Mouse (Mus musculus): Measurements from ENCODE around the gene Spire2.

The Spire2 gene

DNA sequence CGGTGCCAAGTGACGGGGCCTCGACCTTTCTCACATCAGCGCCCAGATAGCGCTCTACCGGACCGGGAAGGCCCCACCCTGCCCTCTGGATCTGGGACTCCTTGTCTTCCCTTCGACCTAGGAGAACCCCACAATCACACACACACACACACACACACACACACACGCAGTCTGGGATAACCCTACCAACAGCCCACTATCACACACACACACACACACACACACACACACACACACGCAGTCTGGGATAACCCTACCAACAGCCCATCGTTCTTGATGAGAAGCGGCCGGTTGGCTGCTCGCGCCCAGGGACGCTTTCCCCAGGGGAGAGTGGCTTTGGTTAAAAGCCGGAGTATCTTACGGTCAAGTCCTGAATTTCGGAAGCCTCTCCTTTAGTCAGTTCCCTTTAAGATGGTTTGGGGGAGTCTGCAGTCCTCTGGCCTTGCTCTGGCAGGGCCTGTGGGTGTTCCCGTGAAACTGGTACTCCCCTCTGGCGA lies 626 bp downstream of the Spire2 start:
- ATAC-seq (ENCODE audit: insufficient number of reproducible peaks, low FRiP score, low TSS enrichment), result peak; percentile 43; the same call in 1 of the 2 replicates

DNA sequence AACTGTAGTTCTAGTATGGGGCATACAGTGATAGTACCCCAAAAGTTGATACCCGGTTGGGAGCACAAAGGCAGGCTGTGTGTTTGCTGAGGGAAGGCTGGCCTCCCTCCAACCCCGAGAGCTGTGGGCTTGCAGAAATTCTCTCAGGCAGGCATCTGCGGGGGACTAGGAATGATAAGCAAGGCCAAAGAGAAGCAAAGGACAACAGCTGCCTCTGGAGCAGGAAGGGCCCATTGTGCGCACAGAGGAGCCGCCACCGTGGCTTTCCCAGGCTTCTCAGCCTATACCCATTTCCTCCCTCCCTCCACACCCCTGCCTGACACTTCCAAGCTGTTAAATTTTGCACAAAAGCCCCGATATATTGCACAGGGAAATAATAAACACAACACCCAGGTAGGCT lies 1.4 kb downstream of the Spire2 start:
- ATAC-seq (ENCODE audit: insufficient number of reproducible peaks, low FRiP score, low TSS enrichment), result no peak

DNA sequence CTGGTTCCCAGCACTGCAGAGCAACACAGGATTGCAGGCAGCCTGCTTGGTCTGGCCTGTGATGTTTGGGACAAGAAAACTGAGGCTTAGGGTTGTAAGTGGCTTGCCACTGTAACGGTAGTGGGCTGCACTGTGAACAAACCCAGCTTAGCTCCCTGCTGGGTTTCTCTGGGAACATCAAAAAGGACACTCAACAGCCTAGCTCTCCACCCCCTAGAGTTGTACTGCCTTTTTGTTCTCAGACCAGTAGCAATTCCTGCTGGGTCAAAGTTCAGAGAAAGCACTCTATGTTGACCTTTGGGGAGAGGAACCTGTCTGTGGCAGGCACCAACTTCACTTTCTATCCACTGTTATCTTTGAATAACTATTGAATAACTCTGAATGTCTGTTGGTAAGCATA lies 2.0 kb downstream of the Spire2 start:
- ATAC-seq (ENCODE audit: insufficient number of reproducible peaks, low FRiP score, low TSS enrichment), result no peak

DNA sequence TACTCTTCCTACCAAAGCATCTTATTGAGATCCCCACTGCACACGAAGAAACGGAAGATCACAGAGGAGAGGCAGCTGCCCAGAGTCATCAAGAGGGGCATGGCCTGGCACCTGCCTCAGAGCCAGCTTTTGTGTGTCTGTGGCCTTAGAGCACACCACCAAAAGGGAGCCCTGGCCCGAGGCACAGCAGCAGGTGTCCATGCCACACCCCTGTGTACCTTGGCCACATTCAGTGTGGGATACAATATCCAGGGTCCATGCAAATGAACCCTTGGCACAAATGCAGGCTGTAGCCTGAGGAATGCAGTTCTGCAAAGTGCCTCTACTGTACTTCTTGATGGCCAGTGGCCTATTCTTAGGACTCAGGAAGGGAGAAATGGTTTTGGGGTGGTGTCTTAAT lies 5.0 kb downstream of the Spire2 start:
- no peak for ATAC-seq (ENCODE audit: insufficient number of reproducible peaks, low FRiP score, low TSS enrichment)

DNA sequence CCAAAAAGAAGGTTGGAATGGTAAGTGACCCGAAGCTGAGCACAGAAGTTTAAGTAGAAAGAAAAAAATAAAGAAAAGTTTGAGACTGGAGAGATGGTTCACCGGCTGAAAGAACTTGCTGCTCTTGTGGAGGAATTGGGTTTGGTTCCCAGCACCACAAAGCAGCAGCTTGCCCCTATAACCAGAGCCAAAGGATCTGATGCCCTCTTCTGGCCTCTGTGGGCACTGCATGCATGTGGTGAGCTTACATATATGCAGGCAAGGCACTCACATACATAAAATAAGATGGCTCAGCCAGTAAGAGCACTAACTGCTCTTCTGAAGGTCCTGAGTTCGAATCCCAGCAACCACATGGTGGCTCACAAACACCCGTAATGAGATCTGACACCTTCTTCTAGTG lies 7.6 kb downstream of the Spire2 start:
- no peak for ATAC-seq (ENCODE audit: insufficient number of reproducible peaks, low FRiP score, low TSS enrichment)

DNA sequence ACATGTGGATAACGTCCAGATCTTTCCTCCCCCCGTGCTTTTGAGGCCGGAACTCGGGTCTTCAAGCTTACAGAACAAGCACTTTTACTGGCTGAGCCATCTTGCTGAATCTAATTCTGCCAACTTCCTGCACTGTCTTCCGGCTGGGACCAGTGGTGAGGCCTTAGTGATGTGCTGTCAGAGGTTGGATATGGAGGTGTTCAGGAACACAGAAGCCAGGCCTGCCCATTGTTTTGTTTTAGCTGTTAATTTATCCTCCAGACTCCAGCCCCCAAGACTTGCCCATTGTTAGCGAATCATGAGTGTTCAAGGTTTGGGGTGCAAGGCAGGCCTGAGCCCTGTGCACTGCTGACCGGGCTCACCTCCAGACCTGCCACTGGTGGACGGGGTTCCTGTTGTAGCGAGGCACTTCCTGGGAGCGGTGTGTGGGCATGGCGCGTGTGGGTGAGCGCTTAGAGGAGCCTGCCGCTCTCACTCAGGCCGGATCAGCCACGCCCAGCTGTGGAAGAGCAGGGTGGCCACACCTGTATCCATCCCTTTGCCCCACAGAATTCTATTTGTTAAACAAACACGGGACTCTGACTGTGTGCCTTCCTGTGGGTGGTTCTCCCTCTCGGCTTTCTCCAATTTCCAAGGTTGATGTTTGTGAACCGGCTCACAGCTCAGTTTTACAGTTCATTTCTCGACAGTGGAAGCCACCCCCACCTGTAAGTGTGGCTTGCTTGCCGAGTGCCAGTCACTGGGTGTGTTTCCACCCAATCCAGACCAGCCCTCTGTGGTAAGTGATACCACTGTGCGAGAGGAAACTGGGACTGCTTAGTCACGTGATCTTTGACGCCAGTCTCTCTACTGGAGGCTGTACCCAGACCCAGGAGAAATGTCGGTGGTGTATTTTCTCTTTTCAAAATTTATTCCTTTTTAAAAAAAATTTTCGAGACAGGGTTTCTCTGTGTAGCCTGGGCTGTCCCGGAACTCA lies 8.8 kb downstream of the Spire2 start:
- no peak for ATAC-seq (ENCODE audit: insufficient number of reproducible peaks, low FRiP score, low TSS enrichment)

DNA sequence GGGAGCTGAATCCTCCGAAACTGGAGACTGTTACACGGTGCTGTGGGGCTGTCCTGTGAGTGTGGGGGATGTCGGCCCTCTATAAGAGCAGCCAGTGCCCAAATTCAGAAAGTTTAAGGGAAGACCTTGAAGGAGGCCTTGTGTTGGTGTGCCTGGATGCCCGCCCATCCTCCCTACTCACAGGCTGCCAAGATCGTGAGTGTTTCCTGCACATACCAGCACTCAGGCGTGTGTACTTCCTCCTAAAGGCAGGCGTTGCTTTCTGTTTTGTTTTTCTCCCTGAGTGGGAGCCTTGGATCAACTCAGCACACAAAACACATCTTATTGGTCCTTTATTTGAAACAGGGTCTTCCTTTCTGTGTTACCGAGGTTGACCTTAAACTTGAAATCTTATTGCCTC lies 9.7 kb downstream of the Spire2 start:
- ATAC-seq (ENCODE audit: insufficient number of reproducible peaks, low FRiP score, low TSS enrichment), result no peak

DNA sequence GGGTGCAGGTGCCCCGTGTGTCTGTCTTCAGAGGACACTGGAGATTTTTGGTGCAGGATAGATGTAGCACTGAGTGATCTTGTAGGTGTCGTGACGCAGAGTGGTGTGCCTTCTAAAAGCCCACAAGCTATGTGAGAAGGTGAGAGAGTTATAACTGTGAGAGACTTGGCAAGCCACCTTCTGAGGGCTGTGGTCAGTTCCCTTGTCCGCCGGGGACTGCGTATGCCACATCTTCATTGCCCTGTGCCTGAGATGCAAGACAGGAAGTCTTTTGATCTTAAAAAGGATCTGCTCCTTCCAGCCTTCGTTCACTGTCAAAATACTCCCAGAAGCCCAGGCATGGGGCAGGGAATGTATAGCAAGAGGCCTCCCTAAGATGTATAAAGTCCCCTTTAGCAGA lies 10.4 kb downstream of the Spire2 start:
- no peak for ATAC-seq (ENCODE audit: insufficient number of reproducible peaks, low FRiP score, low TSS enrichment)

DNA sequence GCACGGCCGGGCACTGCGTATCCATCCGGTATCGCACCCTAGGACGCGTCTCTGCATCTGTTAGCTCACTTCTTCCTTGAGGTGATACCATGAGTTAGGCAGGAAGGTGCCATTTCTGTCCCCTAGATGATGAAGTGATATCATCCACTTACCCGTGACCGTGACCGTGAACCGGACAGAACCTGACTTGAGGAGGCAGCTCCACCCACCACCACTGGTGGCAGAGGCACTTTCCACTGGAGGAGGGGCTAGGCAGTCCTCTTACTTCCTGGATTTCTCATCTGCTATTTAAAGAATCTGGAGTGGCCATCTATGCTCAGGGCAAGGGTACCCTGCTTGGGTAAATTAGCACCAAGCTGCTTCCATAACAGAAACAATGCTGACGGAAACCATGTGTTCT lies 10.9 kb downstream of the Spire2 start:
- ATAC-seq (ENCODE audit: insufficient number of reproducible peaks, low FRiP score, low TSS enrichment), result no peak

DNA sequence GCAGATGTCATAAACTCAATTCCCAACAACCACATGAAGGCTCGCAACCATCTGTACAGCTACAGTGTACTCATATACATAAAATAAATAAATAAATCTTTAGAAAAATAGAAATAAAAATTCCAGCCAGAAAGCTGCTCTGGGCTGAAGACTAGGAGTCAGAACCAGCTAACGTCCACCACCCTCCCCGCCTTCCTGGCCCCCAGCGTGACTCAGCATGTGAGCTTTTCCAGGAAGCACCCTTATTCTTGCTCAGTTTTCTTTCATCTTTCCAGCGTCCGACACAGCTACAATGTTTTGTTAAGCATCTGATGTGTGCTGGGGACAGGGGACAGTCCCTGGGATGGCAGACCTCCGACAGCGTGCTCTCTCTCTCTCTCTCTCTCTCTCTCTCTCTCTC lies 12.6 kb downstream of the Spire2 start:
- no peak for ATAC-seq (ENCODE audit: insufficient number of reproducible peaks, low FRiP score, low TSS enrichment)

DNA sequence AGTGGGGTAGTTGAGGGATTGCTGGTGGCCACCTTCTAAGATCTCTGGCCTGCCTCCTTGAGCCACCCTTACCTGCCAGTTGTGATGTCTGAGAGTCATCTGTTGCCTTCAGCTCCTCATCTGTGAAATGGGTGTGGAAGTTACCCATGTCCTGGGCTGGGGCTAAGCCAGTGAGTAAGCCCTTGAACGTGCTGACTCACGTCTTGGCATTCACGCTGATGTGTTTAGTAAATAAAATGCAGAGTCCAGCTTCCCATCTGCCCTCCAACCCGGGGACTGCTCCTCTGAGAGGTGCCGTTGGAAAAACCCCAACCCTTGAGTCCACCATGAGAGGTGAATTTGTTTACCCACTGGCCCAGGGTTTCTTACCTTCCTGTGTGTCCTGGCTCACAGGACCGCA lies 13.3 kb downstream of the Spire2 start:
- ATAC-seq (ENCODE audit: insufficient number of reproducible peaks, low FRiP score, low TSS enrichment), result no peak

DNA sequence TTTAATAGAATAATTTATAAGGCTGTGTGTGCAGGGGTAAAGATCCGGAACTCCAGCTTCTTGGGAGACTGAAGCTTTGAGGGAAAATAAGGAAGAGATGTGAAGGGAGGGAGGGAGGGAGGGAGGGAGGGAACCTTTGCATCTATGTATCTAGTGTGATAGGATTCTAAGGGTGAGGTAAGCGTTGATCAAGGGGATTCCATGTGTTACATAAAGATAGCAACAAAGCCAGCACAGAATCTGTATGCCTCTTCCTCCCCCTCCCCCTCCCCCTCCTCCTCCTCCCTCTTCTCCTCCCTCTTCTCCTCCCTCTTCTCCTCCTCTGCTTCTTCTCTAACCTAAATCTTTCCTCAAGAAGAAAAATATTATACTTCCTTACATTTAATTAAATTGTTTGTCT lies 14.8 kb downstream of the Spire2 start:
- no peak for ATAC-seq (ENCODE audit: insufficient number of reproducible peaks, low FRiP score, low TSS enrichment)

DNA sequence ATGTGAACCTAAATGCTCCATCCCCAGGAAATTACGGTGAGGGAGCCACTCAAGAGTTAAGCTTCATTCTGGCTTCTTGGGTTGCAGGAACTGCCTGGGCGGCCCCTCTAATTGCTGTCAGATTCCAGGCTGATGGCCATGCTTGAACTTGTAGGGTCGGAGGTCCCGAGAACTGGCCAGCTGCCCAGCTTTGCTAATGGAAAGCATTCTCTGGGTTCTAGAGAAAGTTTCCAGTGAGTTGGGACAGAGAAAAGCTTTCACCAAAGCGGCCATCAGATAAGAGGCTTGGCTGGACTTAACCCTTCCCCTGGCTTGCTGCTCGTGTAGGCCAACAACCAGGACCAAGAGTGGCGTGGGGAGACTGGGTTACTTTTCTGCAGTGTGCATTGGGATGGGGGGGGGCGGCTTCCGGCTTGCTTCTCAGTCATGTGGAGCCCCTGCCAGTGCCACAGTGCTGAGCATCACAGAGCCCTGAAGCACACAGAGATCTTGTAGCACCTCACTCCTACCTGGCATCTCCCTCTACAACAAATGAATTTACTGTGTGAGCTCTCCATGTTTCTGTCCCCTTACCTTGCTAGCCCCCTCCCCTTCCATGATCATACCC lies 15.8 kb downstream of the Spire2 start:
- ATAC-seq (ENCODE audit: insufficient number of reproducible peaks, low FRiP score, low TSS enrichment), result no peak

DNA sequence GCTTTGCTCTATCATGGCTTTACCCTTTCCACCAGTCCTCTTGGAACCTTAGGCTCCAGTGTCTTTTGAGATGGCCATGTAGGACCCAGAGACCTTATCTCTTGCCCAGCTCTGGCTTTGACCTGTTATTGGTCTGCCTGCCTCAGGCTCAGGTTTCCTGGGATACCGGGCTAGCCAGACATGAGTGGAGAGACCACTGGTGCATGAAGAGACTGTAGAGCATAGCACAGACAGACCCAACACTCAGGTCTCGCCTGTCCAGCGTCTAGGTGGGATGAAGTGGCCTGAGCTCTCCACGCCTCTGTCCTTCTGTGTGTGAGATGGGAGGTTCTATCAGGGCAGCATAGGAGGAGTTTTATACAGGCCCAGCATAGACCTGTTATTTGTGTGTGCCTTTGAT lies 16.6 kb downstream of the Spire2 start:
- ATAC-seq (ENCODE audit: insufficient number of reproducible peaks, low FRiP score, low TSS enrichment), result no peak

DNA sequence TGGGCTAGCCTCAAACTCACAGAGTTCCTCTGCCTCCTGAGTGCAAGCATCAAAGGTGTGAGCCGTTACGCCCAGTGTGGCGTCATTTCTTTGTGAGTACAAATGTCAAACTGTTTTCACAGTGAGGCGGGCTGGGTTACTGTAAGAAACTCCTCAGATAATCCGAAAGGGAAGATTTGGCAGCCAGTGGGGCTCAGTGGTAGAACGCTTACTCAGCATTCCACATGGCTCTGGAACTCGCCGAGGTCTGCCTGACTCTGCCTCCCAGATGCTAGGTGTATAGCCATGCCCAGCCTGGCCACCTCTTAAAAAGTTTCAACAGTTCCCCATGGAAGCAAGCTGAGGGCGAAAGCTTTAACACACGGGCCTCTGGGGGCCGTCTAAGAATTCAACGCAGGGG lies 19.6 kb downstream of the Spire2 start:
- no peak for ATAC-seq (ENCODE audit: insufficient number of reproducible peaks, low FRiP score, low TSS enrichment)

DNA sequence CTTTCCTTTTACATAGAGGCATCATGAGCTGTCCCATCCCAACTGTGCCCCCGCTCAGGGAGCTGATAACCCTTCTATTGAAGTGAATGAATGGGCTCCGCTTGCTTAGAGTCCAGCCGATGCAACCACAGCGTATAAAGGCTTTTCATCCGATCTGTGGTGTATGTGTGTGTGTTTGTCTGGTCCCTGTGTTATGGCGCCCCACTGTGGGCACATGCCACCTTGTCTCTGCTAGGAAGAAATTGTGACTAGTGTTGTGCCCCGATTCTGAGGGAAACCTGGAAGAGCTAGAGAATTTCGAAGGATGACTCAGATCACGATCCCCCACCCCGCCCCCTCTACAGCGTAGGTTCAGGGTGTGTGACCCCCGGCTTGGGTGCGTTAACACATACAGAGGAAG lies 20.3 kb downstream of the Spire2 start:
- ATAC-seq (ENCODE audit: insufficient number of reproducible peaks, low FRiP score, low TSS enrichment), result no peak

DNA sequence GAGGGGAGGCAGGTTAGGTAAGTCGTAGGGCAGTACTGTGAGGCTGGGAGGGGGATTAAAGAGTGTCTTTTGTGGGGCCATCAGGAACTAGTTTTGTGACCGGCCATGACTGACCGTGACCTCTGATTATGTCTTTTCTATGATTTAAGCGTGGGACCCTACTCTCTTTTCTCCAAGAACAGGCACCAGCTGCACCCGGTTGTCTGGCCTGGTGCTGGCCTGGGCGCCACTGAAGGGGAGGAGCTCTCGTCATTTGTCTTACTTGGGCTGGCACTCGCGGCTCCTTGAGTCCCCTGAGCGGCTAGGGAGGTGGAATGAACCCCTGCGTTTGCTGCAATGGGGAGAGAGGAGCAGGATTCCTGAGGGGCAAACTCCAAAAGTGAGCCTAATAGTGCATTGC lies 20.7 kb downstream of the Spire2 start:
- no peak for ATAC-seq (ENCODE audit: insufficient number of reproducible peaks, low FRiP score, low TSS enrichment)

DNA sequence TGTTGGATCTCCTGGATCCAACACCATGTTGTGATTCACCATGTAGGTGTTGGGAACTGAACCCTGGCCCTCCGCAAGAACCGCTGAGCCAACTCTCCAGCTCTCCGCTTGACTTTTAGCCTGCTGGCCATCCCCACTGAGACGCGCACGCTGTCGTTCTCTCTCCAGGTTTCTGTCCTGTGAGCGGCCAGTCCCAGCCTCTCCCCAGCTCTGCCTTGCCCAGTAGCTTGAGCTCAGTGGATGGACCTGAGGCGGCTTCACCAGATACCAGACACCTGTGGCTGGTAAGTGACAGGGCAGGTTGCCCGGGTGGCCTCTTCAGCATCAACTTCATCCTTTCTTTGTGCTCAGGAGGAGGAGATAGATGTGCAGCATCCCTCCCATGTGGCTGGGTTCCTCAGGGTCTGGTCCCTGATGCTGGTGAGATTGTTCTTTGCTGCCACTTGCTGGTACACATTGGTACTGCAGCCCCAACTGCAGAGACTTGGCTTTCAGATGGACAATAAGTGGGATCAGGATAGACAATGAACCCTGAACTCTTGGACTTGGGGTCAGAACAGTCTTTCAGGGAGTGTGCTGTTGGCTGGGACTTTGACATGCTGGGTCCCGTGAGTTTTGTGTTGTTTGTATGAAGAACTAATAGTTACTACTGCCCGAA lies 28.7 kb downstream of the Spire2 start:
- peak; percentile 64; the same call in 1 of the 2 replicates for ATAC-seq (ENCODE audit: insufficient number of reproducible peaks, low FRiP score, low TSS enrichment)

DNA sequence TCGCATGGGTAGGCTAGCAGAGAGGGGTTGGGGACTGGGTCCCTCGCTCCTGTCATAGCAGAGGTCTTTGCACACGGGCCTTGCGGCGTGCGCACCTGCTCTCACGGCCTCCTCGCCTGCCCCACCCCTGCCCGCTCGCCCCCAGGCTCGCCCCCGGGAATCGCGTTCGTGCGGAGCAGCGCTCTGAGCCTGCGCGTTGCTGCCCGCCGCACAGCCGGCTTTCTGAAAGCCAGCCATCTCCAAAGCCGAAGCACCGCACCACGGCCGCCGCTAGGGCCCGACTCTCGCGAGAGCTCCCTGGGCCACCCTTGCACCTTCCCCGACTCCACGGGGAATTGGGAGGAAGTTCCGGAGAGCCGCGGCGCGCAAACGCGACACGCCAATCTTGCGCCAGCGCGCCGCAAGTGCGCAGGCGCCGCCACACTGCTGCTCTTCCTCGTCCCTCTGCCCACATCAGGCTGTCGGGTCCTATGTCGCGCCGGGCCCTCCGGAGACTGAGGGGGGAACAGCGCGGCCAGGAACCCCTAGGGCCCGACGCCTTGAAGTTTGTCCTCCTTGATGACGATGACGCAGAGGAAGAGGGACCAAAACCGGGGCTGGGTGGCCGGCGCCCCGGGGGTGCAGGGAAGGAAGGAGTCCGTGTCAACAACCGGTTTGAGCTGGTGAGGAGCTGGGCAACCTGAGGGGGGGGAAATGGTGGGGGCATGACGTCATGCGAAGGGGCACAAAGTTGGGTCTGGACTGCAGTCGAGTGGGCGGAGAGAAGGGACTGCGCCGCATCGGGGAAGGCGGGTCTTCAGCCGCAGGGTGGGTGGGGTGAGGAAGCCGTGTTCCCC lies 41.1 kb downstream of the Spire2 start, which contains the start of gene Tcf25:
Gene Tcf25 (plus strand): TSS at position 351 of the 836 bp plus-strand sequence.
- ATAC-seq (ENCODE audit: insufficient number of reproducible peaks, low FRiP score, low TSS enrichment), result peak; percentile 86

DNA sequence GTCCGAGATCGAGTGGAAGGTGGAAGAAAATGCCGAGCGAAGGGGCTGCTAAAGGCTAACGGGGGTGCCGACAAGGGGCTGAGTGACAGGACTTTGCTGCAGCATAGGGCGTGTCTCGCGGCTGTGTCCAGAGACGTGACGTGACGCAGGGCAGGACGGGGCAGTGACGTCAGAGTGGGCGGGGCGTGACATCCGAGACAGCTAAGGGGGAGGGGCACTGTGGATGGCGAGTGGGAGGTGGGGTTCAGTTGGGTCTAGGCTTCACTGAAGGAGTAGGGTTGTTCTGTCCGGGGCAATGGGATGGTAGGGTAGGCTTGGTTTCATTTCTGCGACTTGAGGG lies 41.7 kb downstream of the Spire2 start:
- ATAC-seq (ENCODE audit: insufficient number of reproducible peaks, low FRiP score, low TSS enrichment), result peak; percentile 32
